Mouse (Mus musculus) kidney, embryonic 16.5 days (tissue): ENCODE data around the gene Sec14l3. TPM values are rescaled to one million over a fixed set of nuclear protein-coding genes. Genes with fewer than 3 reads are reported as not detected.

Experiments
- ATAC-seq: fragments of 200-750 bp; cut with Nextera tagmentation; 2 replicates; pipeline ENCODE4 v1.8.0; 2017; ENCODE audit warnings: moderate TSS enrichment; ENCODE audit not compliant: low FRiP score, low TSS enrichment
- H3K27ac ChIP-seq: fragments of 300-500 bp; sonication (generic); 2 replicates; pipeline ENCODE4 v1.5.1; 2014; ENCODE audit warnings: low read length
- H3K27me3 ChIP-seq: fragments of 300-500 bp; sonication (generic); 2 replicates; pipeline ENCODE4 v1.6.1; 2014; ENCODE audit warnings: low read length, control low read depth, mixed read lengths; ENCODE audit not compliant: insufficient read depth
- H3K36me3 ChIP-seq: fragments of 300-500 bp; sonication (generic); 2 replicates; pipeline ENCODE4 v1.6.1; 2014; ENCODE audit warnings: low read length, control low read depth, mixed read lengths; ENCODE audit not compliant: insufficient read depth
- H3K4me1 ChIP-seq: fragments of 300-500 bp; sonication (generic); 2 replicates; pipeline ENCODE4 v1.6.1; 2014; ENCODE audit warnings: low read length, control low read depth, mixed read lengths; ENCODE audit not compliant: insufficient read depth
- H3K4me2 ChIP-seq: fragments of 300-500 bp; sonication (generic); replicated peaks from 2 replicates; pipeline ENCODE4 v1.6.1; 2014; ENCODE audit warnings: low read depth, low read length
- H3K4me3 ChIP-seq: fragments of 300-500 bp; sonication (generic); 2 replicates; pipeline ENCODE4 v1.5.1; 2014; ENCODE audit warnings: mild to moderate bottlenecking, low read length
- H3K9ac ChIP-seq: fragments of 300-500 bp; sonication (generic); replicated peaks from 2 replicates; pipeline ENCODE4 v1.6.1; 2014; ENCODE audit warnings: low read length
- H3K9me3 ChIP-seq: fragments of 300-500 bp; sonication (generic); 2 replicates; pipeline ENCODE4 v1.6.1; 2016; ENCODE audit warnings: low read length, control low read depth
- WGBS: fragments of 180-500 bp; shearing (Covaris S2); extraction: QIAGEN DNeasy Blood & Tissue Kit; methylation state at CpG from one replicate; pipeline ENCODE4 v1.1.7; 2014; 5-methylcytosine and 5-hydroxymethylcytosine counted together
- polyA plus RNA-seq: library from polyadenylated mRNA; unstranded; fragments of >200 nt; fragmentation: Nextera tagmentation; extraction: Ambion mirVana; gene quantifications from 2 replicates; pipeline ENCODE4 v1.2.1, GENCODE M21; 2015

Sec14l3 gene
- polyA plus RNA-seq, 1 experiment from 2014 or later = 1.7 TPM

- H3K36me3 ChIP-seq = no peaks in the 10 kb centered on the region
- 83% methylated on average over 4 of the region's 4 CpGs for WGBS
- no peaks in the 10 kb centered on the region for H3K27me3 ChIP-seq
- H3K9me3 ChIP-seq = no peaks in the 10 kb centered on the region
- ATAC-seq = no peak
- H3K9ac ChIP-seq = no peak overlapping the region
- H3K4me1 ChIP-seq = no peaks in the 10 kb centered on the region
- no peak overlapping the region for H3K4me3 ChIP-seq
- no peak overlapping the region for H3K4me2 ChIP-seq
- H3K27ac ChIP-seq = no peak overlapping the region
Measured at GRCm38 (mm10) chr11:4034169-4034568, 30.5 kb upstream of the Sec14l3 start.

- 0 out of 2 replicates have a peak, but pooled peaks have one; percentile 35 for ATAC-seq
- H3K27ac ChIP-seq = no peak overlapping the region
- H3K36me3 ChIP-seq = no peaks in the 10 kb centered on the region
- H3K9me3 ChIP-seq = no peaks in the 10 kb centered on the region
- H3K27me3 ChIP-seq = no peaks in the 10 kb centered on the region
- H3K4me1 ChIP-seq = no peaks in the 10 kb centered on the region
- no peak overlapping the region for H3K9ac ChIP-seq
- WGBS = 61% methylated on average over 18 of the region's 18 CpGs
- H3K4me3 ChIP-seq = no peak overlapping the region
- no peak overlapping the region for H3K4me2 ChIP-seq
Measured at GRCm38 (mm10) chr11:4035116-4035892, 29.3 kb upstream of the Sec14l3 start.

GRCm38 (mm10) chr11:4035916-4036315 lies 28.7 kb upstream of the Sec14l3 start:
- Histone ChIP-seq H3K27ac (no peak overlapping the region), H3K9ac (no peak overlapping the region), H3K27me3 (no peaks in the 10 kb centered on the region), H3K4me2 (no peak overlapping the region), H3K4me1 (no peaks in the 10 kb centered on the region), H3K36me3 (no peaks in the 10 kb centered on the region), H3K9me3 (no peaks in the 10 kb centered on the region), H3K4me3 (no peak overlapping the region)
- WGBS = 81% methylated on average over 6 of the region's 6 CpGs
- ATAC-seq = no peak

- ATAC-seq = no peak
- H3K9me3 ChIP-seq = no peaks in the 10 kb centered on the region
- H3K4me3 ChIP-seq = no peak overlapping the region
- no peak overlapping the region for H3K9ac ChIP-seq
- no peaks in the 10 kb centered on the region for H3K36me3 ChIP-seq
- H3K4me2 ChIP-seq = no peak overlapping the region
- no peaks in the 10 kb centered on the region for H3K27me3 ChIP-seq
- H3K27ac ChIP-seq = no peak overlapping the region
- H3K4me1 ChIP-seq = no peaks in the 10 kb centered on the region
- 63% methylated on average over 9 of the region's 9 CpGs for WGBS
Measured at GRCm38 (mm10) chr11:4036365-4037084, 28.1 kb upstream of the Sec14l3 start.

GRCm38 (mm10) chr11:4039951-4040350 lies 24.7 kb upstream of the Sec14l3 start:
- Histone ChIP-seq H3K9me3 (no peaks in the 10 kb centered on the region), H3K27me3 (no peaks in the 10 kb centered on the region), H3K4me1 (no peaks in the 10 kb centered on the region), H3K4me2 (no peak overlapping the region), H3K4me3 (no peak overlapping the region), H3K27ac (no peak overlapping the region), H3K9ac (no peak overlapping the region), H3K36me3 (no peaks in the 10 kb centered on the region)
- no peak for ATAC-seq
- WGBS = 96% methylated on average over 4 of the region's 4 CpGs

GRCm38 (mm10) chr11:4041123-4041625 lies 23.5 kb upstream of the Sec14l3 start:
- Histone ChIP-seq H3K4me2 (no peak overlapping the region), H3K9ac (no peak overlapping the region), H3K4me3 (no peak overlapping the region), H3K36me3 (no peaks in the 10 kb centered on the region), H3K4me1 (no peaks in the 10 kb centered on the region), H3K9me3 (no peaks in the 10 kb centered on the region), H3K27me3 (no peaks in the 10 kb centered on the region), H3K27ac (no peak overlapping the region)
- ATAC-seq = no peak
- 74% methylated on average over 6 of the region's 6 CpGs for WGBS

- H3K9me3 ChIP-seq = no peaks in the 10 kb centered on the region
- H3K4me2 ChIP-seq = no peak overlapping the region
- 90% methylated on average over 7 of the region's 7 CpGs for WGBS
- no peak overlapping the region for H3K4me3 ChIP-seq
- ATAC-seq = no peak
- H3K9ac ChIP-seq = no peak overlapping the region
- no peaks in the 10 kb centered on the region for H3K27me3 ChIP-seq
- no peak overlapping the region for H3K27ac ChIP-seq
- no peaks in the 10 kb centered on the region for H3K36me3 ChIP-seq
- no peaks in the 10 kb centered on the region for H3K4me1 ChIP-seq
Measured at GRCm38 (mm10) chr11:4043081-4043480, 21.6 kb upstream of the Sec14l3 start.

- no peak overlapping the region for H3K4me2 ChIP-seq
- no peak overlapping the region for H3K4me3 ChIP-seq
Measured at GRCm38 (mm10) chr11:4046526-4046925, 18.1 kb upstream of the Sec14l3 start.

GRCm38 (mm10) chr11:4047766-4048165 lies 16.9 kb upstream of the Sec14l3 start:
- Histone ChIP-seq H3K27ac (no peak overlapping the region), H3K36me3 (no peaks in the 10 kb centered on the region), H3K4me1 (no peaks in the 10 kb centered on the region), H3K4me3 (no peak overlapping the region), H3K27me3 (no peaks in the 10 kb centered on the region), H3K9ac (no peak overlapping the region), H3K9me3 (no peaks in the 10 kb centered on the region), H3K4me2 (no peak overlapping the region)
- ATAC-seq = no peak
- 95% methylated on average over 2 of the region's 2 CpGs for WGBS

More at GRCm38 (mm10) chr11:4046526-4046925, 18.1 kb upstream of the Sec14l3 start:
- ATAC-seq = no peak
- no peaks in the 10 kb centered on the region for H3K4me1 ChIP-seq
- H3K27ac ChIP-seq = no peak overlapping the region
- WGBS = 51% methylated on average over 5 of the region's 5 CpGs
- no peaks in the 10 kb centered on the region for H3K9me3 ChIP-seq
- no peak overlapping the region for H3K9ac ChIP-seq
- H3K36me3 ChIP-seq = no peaks in the 10 kb centered on the region
- H3K27me3 ChIP-seq = no peaks in the 10 kb centered on the region

- H3K9ac ChIP-seq = no peak overlapping the region
- no peaks in the 10 kb centered on the region for H3K4me1 ChIP-seq
- no peak overlapping the region for H3K4me3 ChIP-seq
- WGBS = 88% methylated on average over 6 of the region's 6 CpGs
- ATAC-seq = no peak
- H3K27ac ChIP-seq = no peak overlapping the region
- no peaks in the 10 kb centered on the region for H3K36me3 ChIP-seq
- H3K27me3 ChIP-seq = no peaks in the 10 kb centered on the region
- no peaks in the 10 kb centered on the region for H3K9me3 ChIP-seq
- H3K4me2 ChIP-seq = no peak overlapping the region
Measured at GRCm38 (mm10) chr11:4048438-4048837, 16.2 kb upstream of the Sec14l3 start.
